Mouse (Mus musculus) olfactory bulb, adult 2 months (tissue): ENCODE data around the gene Tmem150a.

Experiments
- CTCF ChIP-seq: fragments of 200-500 bp; IDR thresholded peaks from 2 replicates; pipeline ENCODE4 v1.5.1; 2012; ENCODE audit warnings: low read depth, mild to moderate bottlenecking, low read length, moderate library complexity; ENCODE audit not compliant: insufficient read depth
- POLR2A ChIP-seq: fragments of 200-500 bp; IDR thresholded peaks from 2 replicates; pipeline ENCODE4 v1.6.1; 2012; ENCODE audit warnings: mild to moderate bottlenecking, low read depth, low read length, moderate library complexity; ENCODE audit not compliant: insufficient read depth

GRCm38 (mm10) chr6:72383142-72383820 is 28.0 kb downstream of the Tmem150a start:
- TF ChIP-seq POLR2A (no peak), CTCF (no peak)
